Mouse (Mus musculus): Measurements from ENCODE around the gene Zcrb1.

Gene Zcrb1

DNA sequence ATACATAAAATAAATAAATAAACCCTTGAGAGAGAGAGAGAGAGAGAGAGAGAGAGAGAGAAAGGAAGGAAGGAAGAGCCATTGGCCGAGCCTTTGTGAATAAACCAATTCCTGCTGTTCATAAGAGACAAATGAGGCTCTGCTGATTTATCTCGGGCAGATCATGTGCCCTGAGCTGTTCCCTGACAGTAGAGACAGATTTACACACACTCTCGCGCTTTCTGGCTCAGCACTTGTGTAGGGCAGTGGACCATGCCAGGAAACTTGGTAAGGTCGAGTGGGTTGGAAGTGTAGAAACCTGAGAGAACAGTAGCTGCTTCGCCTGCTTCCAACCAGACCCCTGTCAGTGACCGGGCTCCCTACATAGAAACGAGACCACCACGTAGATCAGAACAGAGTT lies 29.6 kb downstream of the Zcrb1 start:
- no peak for DNase-seq (ENCODE audit: low spot score)

DNA sequence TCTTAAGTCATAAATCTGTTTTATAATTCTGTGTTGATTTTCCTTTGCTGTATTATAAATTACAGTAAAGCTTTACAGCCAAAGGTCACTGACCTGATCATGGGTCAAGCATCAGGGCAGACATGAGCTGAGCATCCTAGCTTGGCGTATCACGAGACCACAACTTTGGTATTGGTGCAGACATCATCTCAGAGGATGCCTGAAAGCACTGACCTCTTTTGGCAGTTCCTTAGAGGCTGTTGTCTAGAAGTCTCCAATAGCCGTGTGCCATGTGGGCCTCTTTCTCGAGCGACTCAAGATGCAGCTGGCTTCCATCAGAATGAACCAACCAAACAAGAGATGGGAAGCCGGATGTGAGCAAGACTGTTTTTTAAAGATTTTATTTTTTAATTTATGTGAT lies 32.6 kb downstream of the Zcrb1 start:
- DNase-seq (ENCODE audit: low spot score), result no peak

DNA sequence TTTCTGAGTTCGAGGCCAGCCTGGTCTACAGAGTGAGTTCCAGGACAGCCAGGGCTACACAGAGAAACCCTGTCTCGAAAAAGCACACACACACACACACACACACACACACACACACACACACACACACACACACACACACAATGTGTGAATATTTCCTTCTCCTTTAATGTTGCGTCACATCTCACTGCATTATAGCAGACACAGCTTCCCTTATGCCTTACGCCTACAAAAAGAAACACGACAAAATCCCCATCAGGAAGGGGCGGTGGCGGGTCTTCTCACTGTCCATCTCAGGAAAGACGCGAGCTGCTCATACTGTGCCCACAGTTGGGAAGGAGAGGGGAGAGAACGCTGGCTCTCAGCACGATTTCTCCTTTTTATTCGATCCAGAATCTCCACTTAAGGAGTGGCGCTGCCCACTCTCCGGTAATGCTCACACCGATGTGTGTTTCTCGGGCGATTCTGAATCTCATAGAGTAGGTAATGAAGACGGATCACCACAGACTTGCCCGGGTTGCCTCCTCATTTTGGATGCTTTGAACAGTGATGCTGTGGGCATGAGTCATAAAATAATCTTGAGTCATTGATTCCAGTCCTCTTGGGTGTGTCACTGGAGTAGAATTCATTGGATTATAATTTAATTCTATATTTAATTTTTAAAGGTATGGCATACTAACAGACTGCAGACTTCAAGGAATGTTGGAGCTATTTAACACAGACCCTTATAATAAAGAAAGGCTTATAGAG lies 39.6 kb downstream of the Zcrb1 start:
- DNase-seq (ENCODE audit: low spot score), result no peak

DNA sequence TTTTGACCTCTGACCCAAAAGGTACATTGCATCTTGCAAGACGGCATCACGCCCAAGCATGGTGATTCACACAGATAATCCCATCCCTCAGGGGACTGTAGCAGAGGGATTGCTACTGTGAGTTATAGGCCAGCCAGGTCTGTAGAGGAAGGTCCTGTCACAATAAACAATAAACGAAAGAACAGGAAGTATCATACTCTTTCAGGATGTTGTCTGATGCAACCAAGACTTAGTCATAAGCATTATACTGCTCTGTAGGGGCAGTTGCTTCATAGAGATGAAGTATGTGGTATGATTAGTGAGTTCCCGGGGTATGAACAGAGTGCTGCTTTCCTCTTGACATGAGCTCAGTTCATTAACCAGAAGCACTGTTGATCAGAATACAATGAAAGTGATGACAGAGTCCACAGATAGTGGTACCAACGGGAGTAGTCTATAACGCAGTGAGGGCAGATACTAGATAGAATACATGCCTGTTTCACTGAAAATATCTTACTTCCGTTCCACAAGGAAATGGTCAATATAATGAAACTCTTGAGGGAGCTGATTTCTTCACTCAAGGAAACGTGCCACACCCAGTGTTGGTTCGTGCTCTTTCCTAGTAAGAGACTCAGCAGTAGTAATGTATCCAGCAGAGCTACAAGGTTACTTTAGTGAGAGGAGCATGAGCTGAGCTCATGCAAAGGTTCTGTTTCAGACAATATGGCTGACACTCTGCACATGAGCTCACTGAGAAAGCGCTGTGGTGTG lies 57.3 kb downstream of the Zcrb1 start:
- DNase-seq (ENCODE audit: low spot score), result no peak

DNA sequence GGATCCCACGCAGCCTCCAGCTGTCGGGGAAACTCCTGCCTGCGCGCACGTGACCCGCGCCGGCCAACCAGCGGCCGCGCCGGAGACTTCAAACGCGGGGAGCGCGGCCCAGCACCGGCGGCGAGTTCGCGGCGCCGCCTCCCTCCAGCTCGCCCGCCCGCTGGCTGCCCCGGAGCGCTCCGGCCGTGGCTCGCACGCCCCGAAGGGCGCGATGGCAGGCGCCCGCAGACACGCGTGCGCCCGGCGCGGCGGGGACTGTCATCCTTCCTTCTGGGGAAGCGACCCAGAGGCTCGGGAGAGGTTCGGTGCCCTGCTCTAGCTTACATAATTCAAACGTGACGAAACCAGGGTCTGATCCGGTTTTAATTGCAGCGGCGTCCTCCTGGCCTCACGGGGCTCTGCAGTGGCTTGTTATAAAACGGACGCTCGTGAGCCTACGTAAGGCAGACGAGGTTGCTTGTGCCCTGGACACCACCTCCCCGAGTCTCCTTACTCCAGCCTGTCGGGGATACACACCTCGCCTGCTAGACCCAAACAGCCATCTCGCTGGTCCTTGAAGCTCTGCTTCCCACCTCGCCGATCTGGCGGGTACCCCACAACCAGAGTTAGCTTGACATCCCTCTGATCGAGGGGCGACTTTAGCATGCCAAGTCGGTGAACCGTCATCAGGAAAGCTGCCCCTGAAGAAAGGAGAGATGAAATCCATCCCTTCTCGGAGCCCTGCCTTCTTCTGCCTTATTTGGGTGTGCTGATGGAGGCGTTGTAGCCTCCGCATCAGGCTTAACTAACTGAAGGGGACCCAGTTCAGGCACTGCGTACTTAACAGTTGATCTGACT lies 61.0 kb downstream of the Zcrb1 start, which contains the start of gene Yaf2:
Gene Yaf2 (minus strand): TSS at position 11 of the 837 bp plus-strand sequence.
- peak; percentile 88 for DNase-seq (ENCODE audit: low spot score)

DNA sequence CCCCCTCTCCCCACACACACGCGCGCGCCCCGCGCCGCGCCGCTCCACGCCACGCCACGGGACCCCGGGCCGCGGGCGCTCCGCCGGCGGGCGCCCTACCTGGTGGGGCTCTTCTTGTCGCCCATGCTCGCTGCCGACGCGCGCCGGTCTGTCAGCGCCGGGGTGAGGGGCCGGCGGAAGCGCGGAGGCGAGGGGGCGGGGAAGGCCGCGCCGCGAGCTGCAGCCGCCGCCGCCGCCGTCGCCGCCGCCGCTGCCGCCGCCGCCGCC lies 61.5 kb downstream of the Zcrb1 start:
- no peak for DNase-seq (ENCODE audit: low spot score)
